Mouse (Mus musculus): ENCODE results near the gene Wfdc3.

Gene Wfdc3

DNA sequence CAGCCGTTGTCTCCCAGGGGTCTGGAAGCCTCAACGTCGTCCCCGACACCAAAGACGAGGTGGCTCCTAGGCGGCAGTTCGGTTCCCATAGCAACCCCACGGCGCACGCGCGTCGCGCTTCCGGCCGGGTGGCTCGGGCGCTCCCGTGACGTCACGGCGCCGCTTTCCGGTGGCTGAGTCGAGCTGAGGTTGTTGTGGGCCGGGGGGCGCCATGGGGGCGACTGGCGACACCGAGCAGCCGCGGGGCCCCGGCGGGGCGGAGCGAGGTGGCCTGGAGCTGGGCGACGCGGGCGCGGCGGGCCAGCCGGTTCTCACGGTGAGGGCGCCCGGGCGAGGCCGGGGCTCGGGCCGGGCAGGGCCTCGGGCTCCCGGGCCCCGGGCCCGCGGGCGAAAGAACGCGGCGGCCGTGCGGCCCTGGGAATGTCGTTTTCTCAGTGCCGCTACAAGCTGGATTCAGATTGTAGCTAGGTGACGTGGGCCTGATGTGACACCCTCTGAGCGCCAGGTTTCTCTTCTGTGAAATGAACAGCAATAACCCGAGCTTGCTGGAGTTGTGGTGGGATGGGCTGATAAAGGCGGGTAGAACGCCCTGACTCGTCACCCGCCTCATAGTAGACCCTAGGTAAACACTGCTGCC lies at the start of gene Wfdc3, which contains the start of gene Dnttip1:
TSS of gene Wfdc3 (minus strand) at position 89 of the 637 bp plus-strand sequence.
TSS of gene Dnttip1 (plus strand) at position 141 of the 637 bp plus-strand sequence.
- DNase-seq (ENCODE audit: low spot score in 2 of 2) = peak; percentile 86 to 94

DNA sequence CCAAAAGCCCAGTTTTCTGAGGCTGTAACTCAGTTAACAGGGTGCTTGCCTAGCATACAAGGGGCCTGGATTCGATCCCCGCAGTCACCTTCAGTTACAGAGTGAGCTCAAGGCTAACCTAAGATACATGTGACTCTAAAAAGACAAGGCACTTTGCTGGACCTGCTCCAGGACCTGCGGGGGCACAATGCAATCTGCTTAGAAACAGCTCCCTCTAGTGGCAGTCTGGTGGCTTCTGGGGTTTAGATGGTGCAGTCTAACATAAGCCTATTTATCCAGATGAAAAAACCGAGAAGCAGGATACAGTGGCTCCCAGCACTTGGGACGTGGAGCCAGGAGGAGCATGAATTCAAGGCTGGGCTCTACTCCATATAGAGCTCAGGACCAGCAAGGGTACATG lies 48.6 kb upstream of the Wfdc3 start:
- peak; percentile 72 to 79 for DNase-seq (ENCODE audit: low spot score in 2 of 2)

DNA sequence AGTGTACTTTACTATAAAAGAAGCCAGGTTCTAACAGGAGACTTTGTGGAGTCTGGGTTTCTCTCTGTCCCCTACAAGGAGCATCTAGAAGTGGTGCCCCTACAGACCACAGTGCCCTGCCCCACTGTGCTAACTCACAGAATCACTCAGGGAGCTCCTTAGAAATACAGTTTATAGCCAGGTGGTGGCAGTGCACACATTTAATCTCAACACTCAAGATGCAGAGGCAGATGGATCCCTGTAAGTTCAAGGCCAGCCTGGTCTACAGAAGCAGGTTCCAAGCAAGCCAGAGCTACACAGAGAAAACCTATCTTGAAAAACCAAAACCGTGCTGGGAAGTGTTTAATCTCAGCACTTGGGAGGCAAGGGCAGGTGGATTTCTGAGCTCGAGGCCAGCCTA lies 48.0 kb upstream of the Wfdc3 start:
- DNase-seq (ENCODE audit: low spot score in 2 of 2) = no peak

DNA sequence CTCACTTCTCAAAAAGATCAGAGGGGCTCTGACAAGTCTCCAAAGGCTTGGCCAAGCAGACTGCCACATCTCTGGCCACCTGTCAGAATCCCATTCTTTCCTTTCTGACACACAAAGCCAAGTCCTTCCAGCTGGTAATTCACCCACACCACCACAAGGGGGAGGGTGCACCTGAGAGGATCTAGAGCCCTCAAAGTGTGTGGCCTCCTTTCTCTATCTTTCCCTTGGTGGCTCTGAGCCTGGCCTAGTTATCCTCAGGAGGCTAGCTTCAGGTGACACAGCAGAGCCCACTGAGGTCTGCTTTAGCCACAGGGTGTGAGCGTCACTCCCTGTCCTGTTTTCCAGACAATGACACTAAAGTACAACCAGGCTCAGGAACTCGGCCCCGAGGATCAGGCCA lies 47.5 kb upstream of the Wfdc3 start:
- DNase-seq (ENCODE audit: low spot score in 2 of 2) = no peak

DNA sequence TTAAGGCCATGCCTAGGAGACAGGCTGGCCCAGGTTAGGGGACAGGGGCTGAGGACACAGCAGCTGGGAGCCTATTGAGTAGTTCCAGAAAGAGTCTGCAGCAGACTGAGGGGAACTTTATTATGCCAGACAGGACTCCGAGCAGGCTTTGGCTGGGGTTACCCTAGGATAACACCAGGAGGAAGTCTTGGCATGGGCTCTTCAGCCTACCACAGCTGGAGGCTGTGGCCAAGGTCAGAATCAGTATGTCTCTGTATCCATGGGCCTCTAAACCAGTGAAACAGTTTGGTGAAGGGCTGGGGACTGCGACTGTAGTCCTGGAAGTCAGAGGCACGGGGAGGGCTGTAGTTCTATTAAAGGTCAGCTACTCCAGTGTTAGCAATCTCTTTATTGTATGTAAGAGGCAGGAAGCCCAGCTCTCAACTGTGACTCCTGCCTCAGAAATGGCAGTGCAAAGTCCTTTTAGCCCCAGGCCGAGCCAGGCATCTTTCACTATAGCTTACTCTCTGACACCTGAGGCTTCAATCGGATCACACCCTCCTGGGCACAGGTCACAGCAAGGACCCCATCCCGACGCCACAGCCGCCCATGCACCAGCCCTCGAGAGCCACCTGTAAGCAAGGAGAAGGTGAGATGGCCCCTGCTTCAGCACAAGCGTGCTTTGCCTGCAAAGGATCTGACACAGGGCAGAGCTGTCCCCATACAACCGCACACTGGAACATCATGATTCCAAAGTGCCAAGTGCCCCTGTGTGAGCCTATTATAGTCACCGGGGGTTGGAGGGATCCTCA lies 46.9 kb upstream of the Wfdc3 start:
- no peak for DNase-seq (ENCODE audit: low spot score in 2 of 2)

DNA sequence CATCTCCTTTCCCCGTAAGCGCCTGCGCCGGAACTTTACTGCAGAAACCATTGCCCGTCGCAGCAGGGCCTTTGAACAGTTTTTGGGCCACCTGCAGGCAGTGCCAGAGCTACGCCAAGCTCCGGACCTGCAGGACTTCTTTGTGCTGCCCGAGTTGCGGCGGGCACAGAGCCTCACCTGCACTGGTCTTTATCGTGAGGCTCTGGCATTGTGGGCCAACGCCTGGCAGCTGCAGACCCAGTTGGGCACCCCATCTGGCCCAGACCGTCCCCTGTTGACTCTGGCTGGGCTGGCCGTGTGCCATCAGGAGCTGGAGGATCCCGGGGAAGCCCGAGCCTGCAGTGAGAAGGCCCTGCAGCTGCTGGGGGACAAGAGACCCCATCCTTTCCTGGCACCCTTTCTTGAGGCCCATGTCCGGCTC lies 46.1 kb upstream of the Wfdc3 start:
- DNase-seq (ENCODE audit: low spot score in 2 of 2) = no peak

DNA sequence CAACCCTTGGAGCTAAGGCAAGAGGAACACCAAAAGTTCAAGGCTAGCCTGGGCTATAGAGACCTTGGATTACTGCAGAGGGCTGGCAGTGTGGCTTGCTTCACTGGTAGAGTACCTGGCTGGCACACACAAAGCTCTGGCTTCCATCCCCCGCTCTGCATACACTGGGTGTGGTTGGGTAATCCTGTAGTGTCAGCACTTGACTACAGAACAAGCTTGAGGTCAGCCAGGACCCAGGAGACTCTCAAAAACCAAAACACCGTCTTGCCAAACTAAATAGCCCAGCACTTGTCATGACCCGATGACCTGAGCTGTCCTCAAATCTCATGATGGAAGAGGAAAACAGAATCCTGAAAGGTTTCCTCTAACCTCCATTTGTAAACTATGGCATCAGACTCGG lies 44.7 kb upstream of the Wfdc3 start:
- DNase-seq (ENCODE audit: low spot score in 2 of 2) = no peak

DNA sequence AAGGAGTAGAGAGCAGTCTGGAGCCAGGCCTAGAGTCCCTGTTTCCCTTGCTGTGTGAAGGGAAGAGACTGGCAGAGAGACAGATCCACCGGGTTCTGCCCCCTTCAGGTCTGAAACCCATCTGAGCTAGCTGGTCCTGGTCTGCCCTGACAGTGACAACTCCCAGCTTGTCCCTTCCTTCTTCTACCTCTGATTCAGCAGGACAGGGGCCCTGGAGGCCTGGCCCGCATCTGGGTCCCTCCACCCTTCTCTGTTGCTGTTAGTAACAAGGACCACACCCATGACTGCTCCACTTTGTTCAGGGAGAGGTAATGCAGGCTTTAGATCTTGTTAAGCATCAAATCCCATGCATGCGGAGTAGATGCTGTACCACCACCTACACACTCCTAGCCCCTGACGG lies 42.7 kb upstream of the Wfdc3 start:
- no peak for DNase-seq (ENCODE audit: low spot score in 2 of 2)

DNA sequence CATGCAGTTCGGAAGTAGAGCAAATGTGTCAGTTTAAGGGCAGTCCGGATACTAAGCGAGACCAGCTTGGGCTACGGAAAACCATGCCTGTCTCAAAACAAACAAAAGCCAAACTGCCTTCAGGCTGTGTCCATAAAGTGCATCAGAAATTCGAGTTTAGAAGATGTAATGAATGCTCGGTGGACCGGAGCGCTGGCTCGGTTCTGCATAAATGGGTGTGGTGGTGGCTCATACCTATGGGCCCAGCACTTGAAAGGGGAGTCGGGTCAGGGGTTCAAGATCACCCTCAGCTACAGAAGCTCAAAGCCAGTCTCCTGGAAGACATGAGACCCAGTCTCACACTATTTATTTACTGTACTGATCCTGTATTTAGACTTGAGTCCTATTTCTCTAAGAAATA lies 42.0 kb upstream of the Wfdc3 start:
- no peak for DNase-seq (ENCODE audit: low spot score in 2 of 2)

DNA sequence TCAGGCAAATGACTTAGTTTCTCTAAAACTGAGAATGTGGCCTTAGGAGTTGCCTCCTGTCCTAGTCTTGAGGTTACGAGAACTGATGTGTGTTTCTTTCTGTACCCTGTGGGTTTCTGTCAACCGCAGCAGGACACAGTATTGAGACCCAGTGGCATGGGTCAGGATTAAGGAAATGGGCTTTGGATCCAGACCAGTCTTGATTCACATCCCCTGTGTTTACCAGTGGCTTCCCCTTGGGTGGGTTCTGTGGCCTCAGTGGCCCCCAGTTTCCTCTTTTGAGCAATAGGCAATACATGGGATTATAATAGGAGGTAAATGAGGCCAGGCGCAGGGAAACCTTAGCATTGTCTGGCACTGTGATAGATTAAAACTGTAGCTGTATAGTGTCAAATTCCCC lies 41.3 kb upstream of the Wfdc3 start:
- no peak for DNase-seq (ENCODE audit: low spot score in 2 of 2)

DNA sequence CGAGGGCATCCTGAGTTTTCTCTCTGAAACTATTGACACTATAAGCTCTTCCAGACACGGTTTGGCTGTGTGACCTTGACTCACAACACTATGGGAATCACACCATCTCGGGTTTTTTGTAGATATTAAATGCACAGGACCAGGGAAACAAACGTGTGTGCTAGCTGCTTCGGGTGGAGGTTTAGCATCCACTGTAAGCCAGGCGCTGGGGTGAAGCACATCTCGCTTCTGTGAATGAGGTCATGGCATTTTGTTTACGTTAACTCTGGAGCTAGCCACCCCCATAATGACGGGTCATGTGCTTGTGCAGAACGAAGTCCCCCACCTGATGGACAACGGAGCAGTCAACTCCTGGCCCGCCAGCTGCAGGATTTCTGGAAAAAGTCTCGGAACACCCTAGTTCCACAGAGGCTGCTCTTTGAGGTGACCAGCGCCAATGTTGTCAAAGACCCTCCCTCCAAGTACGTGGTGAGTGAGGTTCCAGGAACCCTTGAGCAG lies 40.7 kb upstream of the Wfdc3 start:
- DNase-seq (ENCODE audit: low spot score in 2 of 2) = no peak

DNA sequence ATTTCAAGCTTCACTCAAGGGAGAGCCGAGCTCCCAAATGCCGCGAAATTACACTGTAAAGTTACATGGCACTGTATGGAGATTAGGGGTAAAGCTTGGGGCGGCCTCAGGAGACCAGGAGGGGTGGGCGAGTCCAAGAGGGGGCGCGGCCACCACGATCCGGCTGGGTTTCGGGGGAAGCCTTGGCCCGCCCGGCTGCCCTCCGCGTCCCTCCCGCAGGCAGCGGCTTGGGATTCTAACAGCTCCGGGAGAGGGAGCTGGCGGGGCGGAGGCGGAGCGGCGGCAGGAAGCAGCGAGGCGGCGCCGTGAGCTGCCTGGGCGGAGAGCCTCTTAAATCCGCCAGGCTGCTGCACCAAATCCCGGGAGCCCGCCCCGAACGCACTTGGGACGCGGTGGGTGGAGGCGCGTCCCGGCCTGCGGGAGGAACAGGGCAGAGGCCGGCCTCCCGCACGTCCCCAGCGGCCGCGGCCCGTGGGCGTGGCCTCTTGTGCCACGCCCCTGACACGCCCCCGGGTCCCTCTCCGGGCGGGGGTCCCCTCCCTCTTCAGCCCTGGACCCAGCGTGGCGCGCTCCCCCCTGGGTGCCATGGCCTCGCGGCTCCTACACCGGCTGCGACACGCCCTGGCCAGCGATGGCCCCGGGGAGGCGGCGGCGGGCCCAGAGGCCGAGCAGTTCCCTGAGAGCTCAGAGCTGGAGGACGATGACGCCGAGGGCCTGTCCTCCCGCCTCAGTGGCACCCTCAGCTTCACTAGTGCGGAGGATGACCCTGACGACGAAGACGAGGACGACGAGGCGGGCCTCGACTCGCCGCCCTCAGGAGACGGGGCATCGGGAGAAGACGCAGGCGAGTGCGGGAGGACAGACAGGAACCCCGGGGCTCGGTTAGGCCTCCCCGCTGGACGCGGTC lies 40.0 kb upstream of the Wfdc3 start, which contains the start of gene Snx21:
TSS of gene Snx21 (plus strand) at position 343 of the 907 bp plus-strand sequence.
- peak; percentile 69 to 73 for DNase-seq (ENCODE audit: low spot score in 2 of 2)

DNA sequence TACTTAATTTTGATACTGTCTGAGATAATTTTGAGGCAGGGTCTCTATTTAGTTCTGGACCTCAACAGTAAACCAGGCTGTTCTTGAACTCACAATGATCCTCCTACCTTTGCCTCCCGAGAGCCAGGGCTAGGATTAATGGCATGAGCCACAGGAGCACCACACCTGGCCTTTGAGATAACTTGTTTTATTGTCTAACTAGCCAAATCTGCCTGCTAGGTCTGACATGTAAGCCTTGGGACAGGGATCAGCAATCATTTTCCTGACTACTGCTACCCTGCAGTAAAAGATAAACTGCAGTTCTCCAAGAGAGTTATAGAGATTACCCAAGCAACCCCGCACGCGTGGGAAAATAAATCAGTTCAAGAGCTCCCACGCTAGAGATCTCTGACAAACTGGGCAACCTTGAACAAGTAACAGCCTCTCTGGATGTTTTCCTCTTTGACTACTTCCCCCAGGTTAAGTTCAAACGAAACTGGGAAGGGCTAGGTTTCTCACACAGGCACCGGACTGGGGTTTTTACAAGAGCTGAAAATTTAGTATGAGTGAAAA lies 39.2 kb upstream of the Wfdc3 start:
- DNase-seq (ENCODE audit: low spot score in 2 of 2) = no peak

DNA sequence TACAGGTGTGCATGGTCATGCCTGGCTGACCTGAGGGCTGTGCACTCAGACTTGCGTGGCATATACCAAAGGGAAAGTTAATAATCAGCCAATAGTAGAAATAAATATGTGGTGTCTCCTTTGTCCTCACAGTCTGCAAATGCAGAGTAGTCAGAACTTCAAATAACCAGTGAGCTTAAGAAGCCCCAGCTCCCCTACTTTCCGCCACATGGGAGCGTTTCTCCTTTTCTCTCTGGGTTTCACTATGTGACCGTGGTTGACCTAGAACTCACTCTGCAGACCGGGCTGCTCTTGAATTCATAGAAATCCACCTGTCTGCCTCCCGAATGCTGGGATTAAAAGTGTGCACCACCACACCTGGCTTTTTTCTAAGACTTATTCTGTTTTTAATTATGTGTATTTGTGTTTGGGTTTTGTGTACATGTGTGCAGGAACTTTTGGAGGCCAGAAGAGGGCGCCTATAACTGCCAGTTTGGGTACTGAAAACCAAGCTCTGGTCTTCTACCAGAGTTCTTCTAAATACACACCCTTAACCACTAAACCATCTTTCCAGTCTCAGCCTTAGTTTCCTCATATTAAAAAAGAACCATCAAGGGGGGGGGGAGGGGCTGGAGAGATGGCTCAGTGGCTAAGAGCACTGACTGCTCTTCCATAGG lies 38.3 kb upstream of the Wfdc3 start:
- DNase-seq (ENCODE audit: low spot score in 2 of 2) = no peak

DNA sequence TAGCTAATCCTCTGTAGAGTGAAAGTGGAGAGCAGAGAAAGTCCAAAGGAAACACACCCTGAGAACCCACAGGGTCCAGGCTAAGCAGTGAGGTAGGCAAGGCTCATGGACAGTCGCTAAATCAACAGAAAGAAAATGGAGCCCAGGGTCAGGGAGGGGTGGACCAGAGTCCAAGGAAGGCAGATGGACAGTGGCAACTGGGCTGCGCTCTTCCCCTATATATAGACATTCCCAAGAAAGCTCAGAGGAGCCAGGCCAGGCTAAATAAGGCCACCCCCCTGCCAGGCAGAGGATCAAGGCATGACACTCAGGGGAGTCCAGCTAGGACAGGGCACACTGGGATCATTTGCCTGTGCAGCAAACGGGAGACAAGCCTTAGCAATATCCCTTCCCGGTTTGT lies 36.1 kb upstream of the Wfdc3 start:
- no peak for DNase-seq (ENCODE audit: low spot score in 2 of 2)

DNA sequence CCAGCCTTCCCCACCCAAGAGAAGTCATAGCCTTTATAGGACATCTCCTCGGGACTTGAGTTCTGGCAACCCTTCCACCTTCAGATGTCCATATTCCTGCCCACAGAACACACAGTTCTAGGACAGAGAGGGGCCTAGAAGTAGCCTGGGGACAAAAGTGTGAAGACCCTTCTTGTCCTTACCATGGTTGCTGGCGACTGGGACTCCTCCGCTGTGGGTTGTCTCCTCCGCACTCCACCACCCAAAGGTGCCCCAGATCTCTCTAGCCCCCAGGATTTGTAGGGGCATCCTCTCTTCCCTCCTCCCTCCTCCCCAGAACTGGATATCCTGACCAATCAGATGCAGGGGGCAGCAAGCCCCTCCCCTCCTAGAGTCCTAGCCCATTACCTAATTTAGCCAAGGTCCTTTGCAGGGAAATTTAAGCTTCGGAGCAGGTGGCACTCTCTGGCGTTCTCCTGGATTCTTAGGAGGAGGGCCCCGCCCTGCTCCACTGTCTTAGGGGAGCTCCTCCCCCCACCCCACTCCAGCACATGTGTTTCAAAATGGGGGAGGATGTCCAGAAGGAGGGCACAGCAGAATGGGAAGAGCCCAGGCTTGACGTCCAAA lies 33.9 kb upstream of the Wfdc3 start, which contains the start of gene Tnnc2:
TSS of gene Tnnc2 (minus strand) at position 487 of the 606 bp plus-strand sequence.
- DNase-seq (ENCODE audit: low spot score in 2 of 2) = no peak

DNA sequence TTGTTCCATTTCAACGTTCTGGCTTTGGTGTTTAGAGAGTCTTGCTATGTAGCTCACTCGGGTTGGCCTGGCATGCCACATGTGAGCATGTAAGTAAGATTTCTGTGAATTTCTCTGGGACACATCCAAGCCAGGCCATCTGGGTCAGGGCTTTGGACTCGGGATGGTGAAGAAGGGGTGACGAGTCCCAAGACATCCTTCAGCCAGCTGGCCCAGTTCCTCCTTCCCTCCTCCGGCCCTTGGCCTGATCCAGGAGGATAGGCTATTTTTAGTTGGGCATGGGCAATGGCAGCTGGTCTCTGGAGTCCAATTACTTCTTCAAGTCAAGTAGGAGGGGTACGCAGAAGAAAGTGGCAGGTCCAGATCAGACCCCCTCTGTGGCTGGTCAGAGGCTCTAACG lies 33.1 kb upstream of the Wfdc3 start:
- DNase-seq (ENCODE audit: low spot score in 2 of 2) = no peak

DNA sequence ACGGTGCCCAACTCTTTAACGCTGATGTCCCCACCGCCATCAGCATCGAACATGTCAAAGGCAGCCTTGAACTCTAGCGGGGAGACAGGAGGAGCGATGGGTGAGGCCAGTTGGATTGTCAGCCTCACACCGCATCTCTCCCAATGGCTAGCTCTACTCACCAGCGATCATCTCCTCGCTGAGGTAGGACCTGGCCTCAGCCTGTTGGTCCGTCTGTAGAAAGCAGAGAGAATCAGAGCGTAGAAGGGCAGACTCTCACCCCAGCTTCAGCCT lies 32.2 kb upstream of the Wfdc3 start:
- DNase-seq (ENCODE audit: low spot score in 2 of 2) = no peak

DNA sequence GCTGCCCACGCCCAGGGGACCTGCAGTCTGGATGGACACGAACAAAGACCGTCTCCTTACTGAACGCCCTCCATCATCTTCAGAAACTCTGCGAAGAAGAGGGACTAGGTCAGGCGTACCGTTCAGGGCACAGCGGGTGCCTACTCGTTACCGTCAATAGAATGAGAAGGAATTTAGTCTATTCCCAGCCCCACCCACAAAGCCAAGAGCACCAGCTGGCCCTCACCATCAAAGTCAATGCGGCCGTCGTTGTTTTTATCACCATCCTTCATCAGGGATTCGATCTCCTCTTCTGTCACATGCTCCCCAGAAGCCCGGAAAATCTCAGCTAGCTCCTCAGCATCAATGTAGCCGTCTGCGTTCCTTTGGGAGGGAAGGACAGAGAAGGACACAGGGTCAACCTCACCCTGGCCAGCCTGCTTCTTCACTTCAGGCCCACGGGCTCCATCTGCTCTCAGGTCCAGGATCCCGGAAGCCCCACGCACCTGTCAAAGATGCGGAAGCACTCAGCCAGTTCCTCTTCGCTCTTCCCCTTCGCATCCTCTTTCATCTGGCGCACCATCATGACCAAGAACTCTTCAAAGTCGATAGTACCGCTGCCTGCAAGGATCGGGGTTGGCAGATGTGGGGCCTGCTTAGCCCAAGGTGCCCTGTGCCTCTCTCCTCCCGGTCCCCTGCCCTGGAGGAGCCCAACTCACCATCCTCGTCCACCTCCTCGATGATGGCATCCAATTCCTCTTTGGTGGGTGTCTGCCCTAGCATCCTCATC lies 31.7 kb upstream of the Wfdc3 start:
- DNase-seq (ENCODE audit: low spot score in 2 of 2) = no peak

DNA sequence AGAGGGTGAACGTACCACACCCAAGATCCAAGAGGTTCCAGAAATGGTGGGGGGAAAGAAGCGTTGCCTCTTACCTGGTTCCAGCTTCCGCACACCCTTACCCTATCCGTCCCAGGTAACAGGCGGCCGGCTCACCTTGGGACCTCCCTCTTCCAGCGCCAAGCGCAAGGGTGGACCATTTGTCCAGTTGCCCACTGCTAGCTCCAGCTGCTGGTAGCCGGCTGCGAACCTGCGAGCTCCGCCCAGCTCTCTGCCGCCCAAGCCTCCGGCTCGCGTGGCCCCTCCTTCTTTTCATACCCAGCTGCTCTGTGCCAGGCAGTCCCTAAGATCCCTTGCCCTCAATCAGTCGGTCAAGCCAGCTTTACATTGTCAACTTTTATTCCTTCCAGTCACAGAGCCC lies 31.1 kb upstream of the Wfdc3 start:
- no peak for DNase-seq (ENCODE audit: low spot score in 2 of 2)

Data from frontal cortex, postnatal 14 days (tissue).